ENCODE assay signal across 7 mouse cellular contexts in genomic region chr17:71195633-71196391, GRCm38 (mm10). TPM values are rescaled to one million over a fixed set of nuclear protein-coding genes. Genes with fewer than 3 reads are reported as not detected.
DNase-seq lines count a peak whose midpoint lies in the region; ATAC-seq and TF ChIP-seq lines count a peak whose summit lies in the region.

No protein-coding gene starts in this region.

- H3K27me3 ChIP-seq in midbrain, embryonic 11.5 days (ENCODE audit: control insufficient read depth, insufficient read depth, low read length): no peaks in the 10 kb centered on the region
- no peaks in the 10 kb centered on the region for H3K27me3 ChIP-seq in midbrain, embryonic 10.5 days (ENCODE audit: low read depth, poor library complexity, severe bottlenecking)
- H3K27me3 ChIP-seq in forebrain, embryonic 14.5 days (replicated peaks; ENCODE audit: control insufficient read depth, insufficient read depth, low read length): no peaks in the 10 kb centered on the region
- no peaks in the 10 kb centered on the region for H3K27me3 ChIP-seq in lung, postnatal 0 days (replicated peaks; ENCODE audit: insufficient read depth, low read length)

- TF ChIP-seq EP300 in lung, postnatal 0 days (IDR thresholded peaks at IDR 0.05): no peak; the same call in 1 of the 2 replicates

- WGBS in midbrain, embryonic 11.5 days: 76% methylated on average over 10 of the region's 10 CpGs
- WGBS in midbrain, embryonic 10.5 days: 82% methylated on average over 10 of the region's 10 CpGs
- 41% methylated on average over 10 of the region's 10 CpGs for WGBS in forebrain, embryonic 14.5 days
- WGBS in lung, postnatal 0 days: 22% methylated on average over 10 of the region's 10 CpGs

- H3K4me3 ChIP-seq in midbrain, embryonic 11.5 days (ENCODE audit: low read depth, low read length): no peak overlapping the region
- no peak overlapping the region for H3K4me3 ChIP-seq in midbrain, embryonic 10.5 days
- H3K4me3 ChIP-seq in forebrain, embryonic 14.5 days (ENCODE audit: low read depth, low read length): no peak overlapping the region
- H3K4me3 ChIP-seq in lung, postnatal 0 days (ENCODE audit: low read depth, low read length): peak overlapping the region; percentile 26

- H3K4me2 ChIP-seq in midbrain, embryonic 11.5 days: no peak overlapping the region
- peak overlapping the region; percentile 25 for H3K4me2 ChIP-seq in forebrain, embryonic 14.5 days (ENCODE audit: low read length)
- H3K4me2 ChIP-seq in lung, postnatal 0 days (replicated peaks; ENCODE audit: low read depth, low read length): peak overlapping the region; percentile 51

- DNase-seq in midbrain, embryonic 11.5 days (ENCODE audit: low spot score, missing footprints): peak; percentile 89
- no peak for DNase-seq in midbrain, embryonic 10.5 days (ENCODE audit: low spot score)
- DNase-seq in forebrain, embryonic 14.5 days (ENCODE audit: low spot score): peak; percentile 65
- peak; percentile 76 for DNase-seq in kidney, adult 18-20 months
- peak; percentile 87 for DNase-seq in lung, postnatal 0 days (ENCODE audit: low spot score)
- DNase-seq in spleen, postnatal 10 days (ENCODE audit: low spot score in 2 of 2): peak; percentile 65 to 81

- no peak overlapping the region for H3K9ac ChIP-seq in midbrain, embryonic 11.5 days (ENCODE audit: low read length)
- no peak overlapping the region; the same call in 1 of the 2 replicates for H3K9ac ChIP-seq in forebrain, embryonic 14.5 days (ENCODE audit: low read length)
- H3K9ac ChIP-seq in lung, postnatal 0 days (replicated peaks; ENCODE audit: low read depth): 0 out of 2 replicates have a peak overlapping the region, but pooled peaks have one; percentile 2

- H3K9me3 ChIP-seq in midbrain, embryonic 11.5 days (ENCODE audit: control insufficient read depth, low read length): peaks cover 3% of the 10 kb centered on the region; the same call in 1 of the 2 replicates
- H3K9me3 ChIP-seq in midbrain, embryonic 10.5 days (replicated peaks): peaks cover 12% of the 10 kb centered on the region; the same call in 1 of the 2 replicates
- no peaks in the 10 kb centered on the region for H3K9me3 ChIP-seq in forebrain, embryonic 14.5 days (replicated peaks; ENCODE audit: control insufficient read depth, low read length)
- H3K9me3 ChIP-seq in lung, postnatal 0 days (ENCODE audit: low read length): no peaks in the 10 kb centered on the region

- H3K27ac ChIP-seq in midbrain, embryonic 11.5 days (ENCODE audit: low read depth, low read length): no peak overlapping the region
- H3K27ac ChIP-seq in midbrain, embryonic 10.5 days (replicated peaks): no peak overlapping the region
- H3K27ac ChIP-seq in forebrain, embryonic 14.5 days (ENCODE audit: low read depth, low read length): no peak overlapping the region
- peak overlapping the region; percentile 16 for H3K27ac ChIP-seq in lung, postnatal 0 days (ENCODE audit: low read length)

- no peaks in the 10 kb centered on the region for H3K36me3 ChIP-seq in midbrain, embryonic 11.5 days (ENCODE audit: control insufficient read depth, insufficient read depth, low read length)
- H3K36me3 ChIP-seq in midbrain, embryonic 10.5 days: peaks cover 5% of the 10 kb centered on the region; the same call in 1 of the 2 replicates
- no peaks in the 10 kb centered on the region for H3K36me3 ChIP-seq in forebrain, embryonic 14.5 days (ENCODE audit: control insufficient read depth, insufficient read depth, low read length)
- no peaks in the 10 kb centered on the region for H3K36me3 ChIP-seq in lung, postnatal 0 days (ENCODE audit: insufficient read depth, low read length)

- no peak for ATAC-seq in midbrain, embryonic 11.5 days (ENCODE audit: low FRiP score)
- peak; percentile 80 for ATAC-seq in activated CD4-positive, CD25-positive, alpha-beta regulatory T cell, adult 4 months
- peak; percentile 57 for ATAC-seq in forebrain, embryonic 14.5 days
- ATAC-seq in lung, postnatal 0 days: peak; percentile 70

- peak; percentile 70 for TF ChIP-seq CTCF in lung, postnatal 0 days (IDR thresholded peaks at IDR 0.05)

- no peaks in the 10 kb centered on the region for H3K4me1 ChIP-seq in midbrain, embryonic 11.5 days (ENCODE audit: control insufficient read depth, insufficient read depth, low read length)
- peaks cover 13% of the 10 kb centered on the region; the same call in 1 of the 2 replicates for H3K4me1 ChIP-seq in midbrain, embryonic 10.5 days
- peaks cover 13% of the 10 kb centered on the region for H3K4me1 ChIP-seq in forebrain, embryonic 14.5 days (ENCODE audit: control insufficient read depth, insufficient read depth, low read length)
- peaks cover 10% of the 10 kb centered on the region; the same call in 1 of the 2 replicates for H3K4me1 ChIP-seq in lung, postnatal 0 days (ENCODE audit: insufficient read depth, low read depth, low read length)

RNA-seq across cellular contexts. Expression of gene Lpin2, which starts 13.5 kb away (rescaled TPM):
- 31.6 and 35.4 TPM in 2 replicates for polyA plus RNA-seq in midbrain, embryonic 11.5 days (2014; fragmentation: Nextera tagmentation; extraction: Ambion mirVana)
- polyA plus RNA-seq in midbrain, embryonic 10.5 days (2016; fragmentation: Nextera tagmentation; extraction: Ambion mirVana): 34.5 and 37.3 TPM in 2 replicates
- 10 to 100 TPM; 15.2 to 26.6 TPM for polyA plus RNA-seq in activated CD4-positive, CD25-positive, alpha-beta regulatory T cell, adult 4 months (2017; shearing (Covaris generic))
- 29.8 and 36.7 TPM in 2 replicates for polyA plus RNA-seq in forebrain, embryonic 14.5 days (2014; fragmentation: Nextera tagmentation; extraction: Ambion mirVana)
- polyA plus RNA-seq in lung, postnatal 0 days (2015; fragmentation: Nextera tagmentation; extraction: Ambion mirVana): 54.1 and 65.8 TPM in 2 replicates
